Mouse (Mus musculus): Measurements from ENCODE around the gene Gli1.

DNA sequence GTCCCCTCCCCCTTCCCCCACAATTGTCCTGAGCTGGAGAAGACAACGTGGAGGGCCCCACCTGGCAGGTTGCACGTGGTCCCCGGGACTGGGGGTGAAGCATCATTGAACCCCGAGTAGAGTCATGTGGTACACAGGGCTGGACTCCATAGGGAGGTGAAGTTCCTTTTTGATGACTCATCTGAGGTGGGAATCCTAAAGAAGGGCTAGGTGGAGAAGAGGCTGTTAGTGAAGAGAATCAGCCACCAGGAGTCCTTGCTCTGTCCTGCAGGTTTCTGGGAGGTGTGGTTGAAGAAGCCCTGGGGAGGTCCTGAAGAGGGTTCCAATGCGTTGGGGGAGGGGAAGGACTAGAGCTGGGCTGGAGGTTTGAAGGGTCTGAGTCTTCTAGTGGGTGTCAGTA, 4.8 kb downstream of the Gli1 start:
- TF ChIP-seq CTCF (conservative IDR thresholded peaks at IDR 0.05; ENCODE audit: insufficient read depth, insufficient read length, low read depth, low read length), result no peak
- TF ChIP-seq POLR2A (IDR thresholded peaks at IDR 0.05; ENCODE audit: low read depth, low read length), result no peak

Data from kidney, adult 2 months (tissue).